Mouse (Mus musculus) cerebellum, adult 8-10 months (tissue): ENCODE results near the gene Gtf3c6.
A peak's percentile ranks its signal among the peaks of the same experiment; 100 is the strongest.

Source experiments
- DNase-seq: peaks from one replicate; pipeline ENCODE4 v3.0.0; 2022

The Gtf3c6 gene

DNA sequence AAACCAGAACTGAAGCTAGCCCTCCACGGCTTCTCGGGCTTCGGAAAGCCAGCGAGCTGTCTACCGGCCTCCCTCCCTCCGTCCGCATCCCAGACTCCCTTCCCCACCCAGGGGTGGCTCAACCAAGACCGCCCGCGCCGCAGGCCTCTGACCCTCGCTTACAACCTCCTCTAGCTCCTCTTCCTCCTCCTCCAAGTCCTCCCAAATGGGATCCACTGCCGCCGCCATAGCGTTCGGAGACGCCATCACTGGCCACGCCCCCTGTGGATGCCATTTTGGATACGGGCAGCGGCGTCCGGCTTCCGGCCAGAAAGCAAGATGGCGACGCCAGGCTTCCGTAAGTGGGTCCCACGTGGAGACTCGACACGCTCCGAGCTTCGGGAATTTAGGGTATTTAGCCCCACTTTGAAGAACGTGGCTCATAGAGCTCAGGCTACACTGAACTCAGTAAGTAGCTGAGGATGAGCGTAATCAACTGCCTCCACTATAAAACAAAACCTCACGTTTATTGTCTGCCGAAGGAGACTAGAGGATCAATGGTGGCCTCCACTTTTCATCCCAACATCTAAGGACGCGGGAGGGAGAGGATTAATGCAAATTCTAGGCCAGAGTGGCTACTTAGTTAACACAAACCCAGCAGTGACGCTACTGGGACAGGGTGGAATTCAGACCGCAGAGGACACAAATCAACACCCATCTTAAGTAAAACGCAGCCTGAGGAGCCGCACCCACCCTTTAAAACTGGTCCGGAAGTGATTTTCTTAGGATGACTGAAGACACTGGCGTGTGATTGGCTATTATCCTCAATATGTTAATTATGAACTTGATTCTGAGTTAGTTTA lies at the start of gene Gtf3c6:
Gene Gtf3c6, minus strand, starts transcription at position 695 of the 842 bp plus-strand sequence.
- DNase-seq: peak; percentile 91

DNA sequence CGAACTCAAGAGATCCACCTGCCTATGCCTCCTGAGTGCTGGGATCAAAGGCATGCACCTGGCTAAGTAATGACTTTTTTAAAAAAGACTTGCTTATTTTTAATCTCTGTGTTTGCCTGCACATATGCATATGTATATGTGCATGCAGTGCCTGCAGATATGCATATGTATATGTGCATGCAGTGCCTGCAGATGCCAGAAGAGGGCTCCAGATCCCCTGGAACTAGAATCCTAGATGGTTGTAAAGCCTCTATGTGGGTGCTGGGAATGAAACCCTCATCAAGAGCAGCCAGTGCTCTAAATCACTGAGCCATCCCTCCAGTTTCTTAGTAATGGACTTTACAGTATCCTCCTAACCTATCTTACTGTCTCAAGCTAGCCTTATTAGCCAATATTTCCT lies 48.1 kb upstream of the Gtf3c6 start:
- DNase-seq: no peak

DNA sequence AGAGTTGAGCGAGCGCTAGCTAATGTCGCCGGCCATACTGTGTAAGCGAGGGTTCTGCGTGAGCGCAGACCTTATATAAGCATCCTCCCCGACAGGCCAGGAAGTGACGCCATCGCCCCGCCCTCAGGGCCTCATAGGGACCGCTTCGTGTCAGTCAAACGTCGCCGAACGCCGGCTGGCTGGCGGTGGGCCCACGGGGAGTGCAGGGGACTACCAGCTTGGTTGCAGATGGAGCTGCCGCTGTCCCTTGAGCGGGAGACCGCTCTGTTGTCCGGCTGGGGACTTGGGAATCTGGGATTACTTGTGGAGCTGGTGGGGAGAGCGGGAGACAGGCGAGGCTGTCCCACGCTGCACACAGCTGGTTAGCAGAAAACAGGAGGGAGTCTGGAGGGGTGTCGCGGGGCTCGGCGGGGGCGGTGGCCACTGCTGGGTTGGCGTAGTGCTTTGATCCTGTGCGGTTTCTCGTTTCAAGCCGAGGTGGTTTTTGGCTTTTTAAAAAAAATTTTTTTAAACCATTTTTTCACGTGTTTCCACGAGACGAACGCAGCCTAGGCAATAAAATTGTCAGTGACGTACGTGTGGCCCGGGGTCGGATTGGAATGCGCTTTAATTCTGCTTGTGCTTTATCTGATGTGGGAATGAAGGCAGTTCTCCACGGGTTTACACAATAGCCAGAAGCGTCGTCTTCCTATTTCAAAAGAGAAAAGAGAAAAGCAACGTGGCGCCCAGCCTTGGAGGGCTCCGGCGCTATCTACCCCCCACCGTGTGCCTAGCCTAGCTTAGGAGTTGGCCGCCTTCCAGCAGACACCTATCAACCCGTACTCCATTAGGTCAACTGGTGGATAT lies 44.5 kb upstream of the Gtf3c6 start, which contains the start of gene Amd1:
Gene Amd1, minus strand, starts transcription at position 47 of the 846 bp plus-strand sequence.
- DNase-seq: peak; percentile 100

- DNase-seq: peak; percentile 52
Measured at GRCm38 (mm10) chr10:40301181-40302075, 43.5 kb upstream of the Gtf3c6 start.

- peak; percentile 63 for DNase-seq
Measured at GRCm38 (mm10) chr10:40300648-40301171, 42.8 kb upstream of the Gtf3c6 start.

DNA sequence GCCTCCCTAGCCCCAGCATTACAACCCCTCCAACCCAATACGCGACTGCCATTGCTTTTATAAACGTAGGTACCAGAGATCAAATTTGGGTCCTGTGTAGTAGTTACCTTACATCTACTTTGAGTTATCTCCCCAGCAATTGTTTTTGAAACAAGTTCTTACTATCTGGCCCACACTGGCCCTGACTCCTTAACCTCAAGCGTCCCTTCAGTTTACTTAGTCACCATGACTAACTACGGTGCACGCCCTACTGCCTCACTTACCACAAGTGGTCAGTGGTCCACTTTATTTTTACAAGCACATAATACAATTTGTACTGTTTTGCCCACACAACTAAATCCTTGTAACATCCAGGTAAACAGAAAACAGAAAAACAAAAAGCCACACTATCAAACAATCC lies 34.7 kb upstream of the Gtf3c6 start:
- DNase-seq: no peak

DNA sequence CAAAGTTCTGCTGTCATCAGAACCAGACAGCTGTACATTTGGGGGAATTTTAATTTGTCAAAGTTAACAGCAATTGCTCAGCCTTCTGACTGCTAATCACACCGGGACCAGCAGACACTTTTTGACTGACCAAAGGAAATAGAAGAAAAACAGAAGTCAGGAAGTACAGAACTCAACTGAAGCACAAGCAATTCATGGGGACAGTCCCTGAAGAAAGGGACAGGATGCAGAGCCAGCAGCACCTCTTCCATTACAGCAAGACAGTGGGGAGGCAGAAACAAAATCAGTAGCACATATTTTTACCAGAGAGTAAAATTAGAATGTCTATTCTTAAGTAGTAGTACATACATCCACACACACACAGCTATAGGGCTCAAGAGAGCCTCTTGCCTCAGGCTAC lies 28.9 kb upstream of the Gtf3c6 start:
- no peak for DNase-seq

- DNase-seq: no peak
Measured at GRCm38 (mm10) chr10:40285571-40285970, 27.7 kb upstream of the Gtf3c6 start.

GRCm38 (mm10) chr10:40284997-40285396 lies 27.1 kb upstream of the Gtf3c6 start:
- no peak for DNase-seq

GRCm38 (mm10) chr10:40284179-40284831 lies 26.4 kb upstream of the Gtf3c6 start:
- DNase-seq: no peak

DNA sequence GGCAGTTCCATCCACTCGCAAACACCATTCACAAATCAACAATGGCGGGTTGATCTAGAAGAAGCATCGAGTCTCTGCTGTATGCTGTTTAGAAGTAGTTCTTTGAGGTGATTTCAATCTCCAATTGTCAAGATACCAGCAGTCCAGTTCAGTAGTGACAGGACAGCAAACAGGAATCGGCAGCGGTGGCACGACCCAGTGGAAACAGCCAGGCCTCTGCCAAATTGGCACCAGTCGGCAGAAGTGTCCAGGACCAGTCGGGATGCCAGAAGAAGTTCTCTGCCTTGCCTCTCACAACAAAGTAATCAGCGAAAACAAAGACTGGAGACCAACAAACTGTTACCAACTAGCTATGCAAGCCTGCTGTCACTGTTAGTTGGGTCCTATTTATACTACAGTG lies 25.7 kb upstream of the Gtf3c6 start:
- DNase-seq: no peak

DNA sequence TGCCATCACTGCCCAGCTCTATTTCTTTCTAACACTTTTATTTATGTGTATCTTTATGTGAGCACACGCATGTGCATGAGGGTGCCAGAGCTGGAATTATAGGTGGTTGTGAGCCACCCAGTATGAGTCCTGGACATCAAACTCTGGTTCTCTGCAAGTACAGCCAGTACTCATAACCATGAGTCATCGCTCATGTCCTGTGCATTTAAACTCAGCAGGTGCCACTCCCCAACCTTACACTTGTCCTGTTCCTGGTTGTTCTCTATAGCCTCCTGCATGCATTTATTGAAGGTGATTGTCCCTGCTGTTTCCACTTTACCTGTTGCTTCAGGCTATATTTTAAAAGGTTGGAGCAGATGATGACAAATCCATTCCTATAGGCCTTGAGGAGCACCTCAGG lies 23.7 kb upstream of the Gtf3c6 start:
- DNase-seq: no peak

DNA sequence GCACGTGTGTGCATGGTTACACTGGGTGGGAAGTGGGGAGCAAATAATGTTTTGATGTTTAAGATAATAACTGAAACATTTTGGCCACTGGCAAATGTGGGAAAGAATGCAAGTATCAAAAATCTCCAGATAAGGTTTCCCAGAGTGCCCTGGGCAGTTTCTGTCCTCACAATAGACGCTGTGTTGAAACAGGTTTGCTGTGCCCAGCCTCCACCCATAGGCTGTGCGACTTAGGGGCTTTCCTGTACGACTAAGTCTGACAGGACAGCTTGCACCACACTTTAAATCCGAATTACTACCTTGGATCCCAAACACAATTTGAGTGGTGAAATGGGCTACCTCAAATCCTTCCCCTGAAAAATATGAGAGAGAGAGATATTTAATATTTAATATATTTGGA lies 20.4 kb upstream of the Gtf3c6 start:
- DNase-seq: no peak

DNA sequence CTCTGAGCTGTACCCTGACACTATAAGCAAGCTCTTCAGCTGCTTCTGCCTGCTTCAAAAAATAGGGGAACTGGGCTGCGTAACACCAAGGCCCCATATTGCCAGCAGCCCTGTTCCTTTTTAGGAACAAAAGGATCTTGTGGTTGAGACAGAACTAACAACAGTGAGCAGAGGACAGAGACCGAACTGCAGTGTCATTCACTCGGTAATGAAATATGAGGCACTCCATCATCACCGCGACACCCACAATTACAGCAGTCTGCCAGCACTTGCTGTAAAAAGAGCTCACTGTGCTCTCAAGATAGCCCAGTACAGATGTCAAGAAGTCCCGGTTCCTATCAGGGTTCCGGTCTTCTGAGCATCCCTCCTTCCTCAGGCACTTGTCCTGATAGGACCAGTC lies 18.1 kb upstream of the Gtf3c6 start:
- no peak for DNase-seq

GRCm38 (mm10) chr10:40273938-40274337 lies 16.0 kb upstream of the Gtf3c6 start:
- DNase-seq: no peak

DNA sequence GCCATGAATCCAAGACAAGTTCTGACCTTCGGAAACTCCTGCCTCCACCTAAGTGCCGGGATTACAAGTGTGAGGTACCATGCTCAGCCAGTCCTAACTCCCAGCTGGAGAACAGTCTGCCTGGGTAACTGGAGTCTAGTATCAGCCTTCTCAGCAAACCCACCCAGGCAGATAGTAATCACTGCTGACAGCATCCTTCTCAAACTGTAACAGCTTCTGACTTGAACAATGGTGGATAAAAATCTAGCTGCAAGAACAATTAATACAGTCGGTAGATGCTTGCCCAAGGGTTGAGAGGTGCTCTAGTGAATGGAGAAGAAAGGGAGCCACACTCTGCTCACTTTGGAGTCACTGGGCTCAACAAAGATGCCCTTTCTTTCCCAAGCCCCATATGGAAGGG lies 13.3 kb upstream of the Gtf3c6 start:
- no peak for DNase-seq

DNA sequence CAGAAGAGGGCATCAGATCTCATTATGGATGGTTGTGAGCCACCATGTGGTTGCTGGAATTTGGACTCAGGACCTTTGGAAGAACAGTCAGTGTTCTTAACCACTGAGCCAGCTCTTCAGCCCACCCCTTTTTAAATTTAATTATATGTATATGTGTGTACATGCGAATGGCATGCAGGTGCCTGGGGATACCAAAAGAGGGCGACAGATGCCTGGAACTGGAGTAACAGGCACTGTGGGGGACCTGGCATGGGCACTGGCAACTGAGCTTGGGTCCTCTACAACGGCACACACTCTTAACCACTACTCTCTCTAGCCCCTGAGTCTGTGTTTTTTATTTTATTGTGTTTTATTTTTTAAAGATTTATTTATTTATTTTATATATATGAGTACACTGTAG lies 7.0 kb upstream of the Gtf3c6 start:
- DNase-seq: no peak

GRCm38 (mm10) chr10:40263691-40264090 lies 5.8 kb upstream of the Gtf3c6 start:
- DNase-seq: no peak

- DNase-seq: no peak
Measured at GRCm38 (mm10) chr10:40262200-40262599, 4.3 kb upstream of the Gtf3c6 start.

DNA sequence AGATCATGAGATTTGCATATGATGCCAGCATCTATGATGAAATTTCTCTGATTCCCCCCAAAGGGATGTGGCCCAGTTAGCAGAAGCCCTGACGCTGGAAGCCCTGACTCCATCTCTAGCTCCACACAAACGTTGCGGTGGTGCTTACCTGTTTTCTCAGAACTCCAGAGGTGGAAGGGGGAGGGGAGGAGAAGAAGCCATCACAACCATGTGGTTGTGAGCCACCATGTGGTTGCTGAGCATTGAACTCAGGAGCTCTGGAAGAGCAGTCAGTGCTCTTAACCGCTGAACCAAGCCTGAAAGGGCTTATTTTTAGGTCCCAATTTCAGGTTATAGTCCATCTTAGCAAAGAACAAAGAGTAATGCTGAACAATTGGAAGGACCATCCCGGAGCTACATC lies 2.4 kb upstream of the Gtf3c6 start:
- DNase-seq: no peak

DNA sequence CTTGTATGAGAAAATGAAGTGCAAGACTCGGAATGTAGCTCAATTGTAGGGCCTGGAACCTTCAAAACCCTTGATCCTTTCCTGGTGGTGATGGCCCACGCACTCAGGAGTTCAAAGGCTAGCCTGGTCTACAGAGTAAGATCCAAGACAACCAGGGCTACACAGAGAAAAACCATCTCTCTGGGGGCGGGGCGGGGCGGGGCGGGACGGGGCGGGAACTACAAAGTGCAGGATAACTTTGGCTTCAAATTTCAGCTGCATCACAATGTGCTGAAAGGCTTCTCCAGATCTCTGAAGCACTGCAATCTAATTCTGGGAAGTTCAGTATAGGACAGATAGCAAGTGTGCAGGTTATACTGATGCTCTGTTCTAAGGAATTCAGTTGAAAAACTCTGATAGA lies 1.6 kb upstream of the Gtf3c6 start:
- no peak for DNase-seq

- peak; percentile 59 for DNase-seq
Measured at GRCm38 (mm10) chr10:40258976-40259375, 1.1 kb upstream of the Gtf3c6 start.
